Mouse (Mus musculus): Measurements from ENCODE around the gene Klhdc3.

DNA sequence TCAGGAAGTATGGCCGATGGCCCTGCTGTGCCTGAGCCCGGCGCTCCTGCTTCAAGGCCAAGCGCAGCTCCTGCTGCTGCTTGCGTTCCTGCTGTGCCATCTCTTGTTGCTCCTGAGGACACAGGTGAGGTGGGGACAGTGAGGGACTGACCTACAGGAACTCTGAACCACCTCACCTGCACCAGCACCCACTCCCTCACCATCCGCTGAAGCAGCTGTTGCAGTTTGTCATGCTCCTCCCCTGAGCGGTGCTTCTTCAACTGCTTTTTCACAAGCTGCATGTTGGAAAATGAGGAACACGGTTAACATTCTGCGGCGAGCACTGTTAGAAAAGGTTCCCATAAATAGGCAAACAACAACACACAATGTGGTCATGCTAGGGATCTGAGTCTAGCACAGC, 10.8 kb downstream of the Klhdc3 start:
- TF ChIP-seq CTCF (IDR thresholded peaks at IDR 0.05; ENCODE audit: extremely low read depth, insufficient read depth, low read length) (no peak), POLR2A (IDR thresholded peaks at IDR 0.05; ENCODE audit: extremely low read depth, insufficient read depth, low read length) (no peak)

Data from cortical plate, adult 2 months (tissue).